Mouse (Mus musculus) brain, embryonic 14.5 days (tissue): Measurements from ENCODE around the gene 1700001J03Rik. TPM values are rescaled to one million over a fixed set of nuclear protein-coding genes. Genes with fewer than 3 reads are reported as not detected.

ENCODE experiments used
- DNase-seq: peaks from one replicate; pipeline ENCODE4 v3.0.0-alpha.2; 2011; ENCODE audit warnings: low read depth
- CTCF ChIP-seq: fragments of 200-500 bp; IDR thresholded peaks from 2 replicates; pipeline ENCODE4 v1.5.1; 2012; ENCODE audit warnings: inconsistent platforms, mild to moderate bottlenecking, moderate library complexity, borderline replicate concordance; ENCODE audit not compliant: insufficient read depth, insufficient read length; ENCODE audit errors: extremely low read depth
- POLR2A ChIP-seq: fragments of 200-500 bp; IDR thresholded peaks from 2 replicates; pipeline ENCODE4 v1.6.1; 2012; ENCODE audit warnings: mild to moderate bottlenecking, inconsistent platforms, borderline replicate concordance; ENCODE audit not compliant: poor library complexity, insufficient read depth, insufficient read length, severe bottlenecking; ENCODE audit errors: extremely low read depth
- polyA plus RNA-seq: library from polyadenylated mRNA; depleted of rRNA; stranded (reverse); fragments of >200 nt; gene quantifications from 2 replicates; pipeline ENCODE4 v1.2.3, GENCODE M21; 2012; rRNA removed

The 1700001J03Rik gene
- polyA plus RNA-seq, 1 experiment = 0.37 TPM

GRCm38 (mm10) chr5:146150454-146150853 lies 34.6 kb downstream of the 1700001J03Rik start:
- no peak for DNase-seq
- TF ChIP-seq POLR2A (no peak), CTCF (no peak)

GRCm38 (mm10) chr5:146147903-146148302 lies 37.2 kb downstream of the 1700001J03Rik start:
- DNase-seq = peak; percentile 4
- no peak for TF ChIP-seq CTCF
- TF ChIP-seq POLR2A = no peak

Other genes with a start within 250 kb of the 1700001J03Rik start
- not detected in 2 replicates for gene Cyp3a25, start 175.7 kb downstream of the 1700001J03Rik start, polyA plus RNA-seq
- gene Cyp3a59, start 106.0 kb downstream of the 1700001J03Rik start, polyA plus RNA-seq = not detected in 2 replicates
- not detected in 2 replicates for gene Gm5565, start 24.8 kb downstream of the 1700001J03Rik start, polyA plus RNA-seq
- gene Gm6309, start 14.6 kb downstream of the 1700001J03Rik start, polyA plus RNA-seq = not detected in 2 replicates
- 16.1 and 16.3 TPM in 2 replicates for gene Rnf6, start 36.3 kb upstream of the 1700001J03Rik start, polyA plus RNA-seq
- 69.9 and 76.2 TPM in 2 replicates for gene Cdk8, start 45.9 kb upstream of the 1700001J03Rik start, polyA plus RNA-seq
- gene Wasf3, start 199.7 kb upstream of the 1700001J03Rik start, polyA plus RNA-seq = 19.8 and 35.7 TPM in 2 replicates